ENCODE assay signal across 22 mouse cellular contexts in genomic region chr2:6796754-6797153, GRCm38 (mm10).
DNase-seq lines count a peak whose midpoint lies in the region; ATAC-seq and TF ChIP-seq lines count a peak whose summit lies in the region.
"Had no signal": no experiment of that assay in that cellular context is flagged by ENCODE, and none has a peak within 500 bp of the region (broad histone marks: within the 10 kb centered on the region; RNA-seq: fewer than 3 reads in every experiment).

No protein-coding gene starts in this region.

- H3K27ac ChIP-seq in hindbrain, embryonic 12.5 days = peak overlapping the region; percentile 50
- no peak overlapping the region for H3K27ac ChIP-seq in hindbrain, postnatal 0 days
- H3K27ac ChIP-seq in neural tube, embryonic 15.5 days (replicated peaks) = no peak overlapping the region
- H3K27ac ChIP-seq: heart, adult 2 months; heart, embryonic 13.5 days; liver, embryonic 15.5 days had no signal

- no peaks in the 10 kb centered on the region for H3K27me3 ChIP-seq in hindbrain, embryonic 12.5 days
- H3K27me3 ChIP-seq in hindbrain, postnatal 0 days (ENCODE audit: insufficient read depth, low read length) = no peaks in the 10 kb centered on the region
- H3K27me3 ChIP-seq in neural tube, embryonic 15.5 days (replicated peaks) = no peaks in the 10 kb centered on the region
- H3K27me3 ChIP-seq: heart, embryonic 13.5 days; liver, embryonic 15.5 days had no signal

- peaks cover 23% of the 10 kb centered on the region for H3K4me1 ChIP-seq in hindbrain, embryonic 12.5 days
- 0 out of 2 replicates have a peak, but pooled peaks cover 5% of the 10 kb centered on the region for H3K4me1 ChIP-seq in hindbrain, postnatal 0 days (ENCODE audit: insufficient read depth, low read length)
- H3K4me1 ChIP-seq in neural tube, embryonic 15.5 days = peaks cover 45% of the 10 kb centered on the region
- H3K4me1 ChIP-seq: liver, embryonic 15.5 days had no signal

- no peak for DNase-seq in hindbrain, postnatal 0 days (ENCODE audit: low spot score)
- peak; percentile 58 for DNase-seq in embryo, embryonic 10.5 days (ENCODE audit: low spot score)
- peak; percentile 7 for DNase-seq in embryo, embryonic 9.5 days (ENCODE audit: extremely low spot score)
- no peak for DNase-seq in urinary bladder, postnatal 36 days (ENCODE audit: low spot score in 2 of 2)
- no peak for DNase-seq in heart, adult 11 months
- DNase-seq: adrenal gland, adult 8-10 months; cerebellum, adult 2 months; cerebellum, postnatal 25 days; gastrocnemius, postnatal 25 days; heart, adult 2 months; heart, postnatal 14 days; kidney, postnatal 4 days; left cerebral cortex, postnatal 4 days; liver; lung, postnatal 4 days had no signal

- 53% methylated on average over 5 of the region's 5 CpGs for WGBS in hindbrain, embryonic 12.5 days
- WGBS in hindbrain, postnatal 0 days = 44% methylated on average over 5 of the region's 5 CpGs
- 21% methylated on average over 5 of the region's 5 CpGs for WGBS in neural tube, embryonic 15.5 days

- H3K4me3 ChIP-seq in hindbrain, embryonic 12.5 days = no peak overlapping the region
- H3K4me3 ChIP-seq in hindbrain, postnatal 0 days (ENCODE audit: low read length) = no peak overlapping the region
- no peak overlapping the region for H3K4me3 ChIP-seq in neural tube, embryonic 15.5 days (replicated peaks)
- H3K4me3 ChIP-seq: heart, adult 2 months; heart, embryonic 13.5 days; liver, embryonic 15.5 days had no signal

- no peaks in the 10 kb centered on the region for H3K9me3 ChIP-seq in hindbrain, embryonic 12.5 days (replicated peaks)
- H3K9me3 ChIP-seq in hindbrain, postnatal 0 days (ENCODE audit: low read length) = no peaks in the 10 kb centered on the region
- no peaks in the 10 kb centered on the region for H3K9me3 ChIP-seq in neural tube, embryonic 15.5 days (replicated peaks)
- H3K9me3 ChIP-seq: heart, embryonic 13.5 days; liver, embryonic 15.5 days had no signal

- no peaks in the 10 kb centered on the region for H3K36me3 ChIP-seq in hindbrain, embryonic 12.5 days
- no peaks in the 10 kb centered on the region for H3K36me3 ChIP-seq in hindbrain, postnatal 0 days (ENCODE audit: insufficient read depth, low read length)
- no peaks in the 10 kb centered on the region for H3K36me3 ChIP-seq in neural tube, embryonic 15.5 days
- H3K36me3 ChIP-seq: heart, embryonic 13.5 days; liver, embryonic 15.5 days had no signal

- TF ChIP-seq CTCF in hindbrain, postnatal 0 days (IDR thresholded peaks at IDR 0.05; ENCODE audit: low read depth) = no peak

- H3K4me2 ChIP-seq in hindbrain, embryonic 12.5 days (replicated peaks) = no peak overlapping the region
- no peak overlapping the region for H3K4me2 ChIP-seq in hindbrain, postnatal 0 days (ENCODE audit: low read depth, low read length)
- no peak overlapping the region for H3K4me2 ChIP-seq in neural tube, embryonic 15.5 days
- H3K4me2 ChIP-seq: heart, embryonic 13.5 days; liver, embryonic 15.5 days had no signal

- ATAC-seq in hindbrain, embryonic 12.5 days (ENCODE audit: low FRiP score) = peak; percentile 66
- ATAC-seq in hindbrain, postnatal 0 days = no peak
- peak; percentile 13; the same call in 1 of the 2 replicates for ATAC-seq in neural tube, embryonic 15.5 days (ENCODE audit: low FRiP score)
- ATAC-seq: activated CD4-positive, CD25-positive, alpha-beta regulatory T cell, adult 4 months; intestine, postnatal 0 days; midbrain, embryonic 16.5 days had no signal

- no peak overlapping the region for H3K9ac ChIP-seq in hindbrain, embryonic 12.5 days
- no peak overlapping the region for H3K9ac ChIP-seq in hindbrain, postnatal 0 days (replicated peaks; ENCODE audit: low read length)
- H3K9ac ChIP-seq in neural tube, embryonic 15.5 days (replicated peaks) = no peak overlapping the region
- H3K9ac ChIP-seq: heart, embryonic 13.5 days; liver, embryonic 15.5 days had no signal

Comparison
In these comparisons a context has a peak if more than half of its experiments do, and no peak if none do; other contexts are left out.
1. DNase-seq: peak in embryo, embryonic 10.5 days (single experiment) and embryo, embryonic 9.5 days (single experiment); none in hindbrain, postnatal 0 days (single experiment), urinary bladder, postnatal 36 days (0 of 2) and heart, adult 11 months (single experiment).